Mouse (Mus musculus): ENCODE results near the gene Fitm1.
A peak's percentile ranks its signal among the peaks of the same experiment; 100 is the strongest.

Gene Fitm1

GRCm38 (mm10) chr14:55575302-55575701 is at the start of gene Fitm1:
TSS of gene Fitm1 (plus strand) at chr14:55575617.
- no peak for DNase-seq

GRCm38 (mm10) chr14:55526674-55527073 is 48.7 kb upstream of the Fitm1 start:
- DNase-seq, result no peak

DNA sequence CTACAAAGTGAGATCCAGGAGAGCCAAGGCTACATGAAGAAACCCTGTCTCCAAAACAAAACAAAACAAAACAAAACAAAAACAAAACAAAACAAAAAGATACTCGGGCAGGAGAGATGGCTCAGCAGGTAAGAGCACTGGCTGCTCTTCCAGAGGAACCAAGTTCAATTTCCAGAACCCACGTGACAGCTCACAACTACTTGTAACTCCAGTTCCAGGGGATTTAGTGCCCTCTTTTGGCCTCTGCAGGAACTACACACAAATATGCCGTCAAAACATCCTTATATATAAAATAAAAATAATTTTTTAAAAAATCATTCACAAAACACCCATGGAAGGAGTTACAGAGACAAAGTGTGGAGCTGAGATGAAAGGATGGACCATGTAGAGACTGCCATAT is 47.5 kb upstream of the Fitm1 start:
- DNase-seq, result peak; percentile 51

DNA sequence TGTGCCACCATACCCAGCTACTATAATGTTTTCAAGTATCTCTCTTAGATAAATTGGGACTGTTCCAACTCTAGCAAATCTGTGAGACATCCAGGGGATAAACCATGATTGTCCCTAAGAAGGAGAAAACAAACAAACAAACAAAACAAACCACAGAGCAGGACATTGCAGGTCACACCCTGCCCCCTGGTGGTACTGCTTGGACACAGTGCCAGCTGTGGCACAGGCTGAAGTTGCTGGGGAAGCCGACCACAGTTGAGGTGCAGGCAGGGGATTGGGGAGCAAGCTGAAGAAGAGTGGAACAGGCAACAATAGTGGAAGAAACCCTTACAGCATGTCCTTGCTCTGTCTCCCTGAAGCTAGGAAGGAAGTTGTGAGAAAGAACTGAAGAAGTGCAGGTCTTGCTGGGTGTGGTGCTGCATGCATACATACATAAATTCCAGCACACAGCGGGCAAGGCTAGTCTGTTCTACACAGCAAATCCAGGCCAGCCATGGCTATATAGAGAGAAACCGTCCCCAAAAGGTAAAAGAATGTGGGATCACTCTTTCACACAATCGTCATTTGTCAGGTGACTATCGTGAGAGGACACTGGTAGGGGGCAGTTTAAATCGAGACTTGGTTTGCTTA is 39.2 kb upstream of the Fitm1 start:
- peak; percentile 66 for DNase-seq

GRCm38 (mm10) chr14:55540067-55540786 is 35.2 kb upstream of the Fitm1 start, which contains the start of gene Pck2:
TSS of gene Pck2 (plus strand) at chr14:55540266.
- DNase-seq, result peak; percentile 96

DNA sequence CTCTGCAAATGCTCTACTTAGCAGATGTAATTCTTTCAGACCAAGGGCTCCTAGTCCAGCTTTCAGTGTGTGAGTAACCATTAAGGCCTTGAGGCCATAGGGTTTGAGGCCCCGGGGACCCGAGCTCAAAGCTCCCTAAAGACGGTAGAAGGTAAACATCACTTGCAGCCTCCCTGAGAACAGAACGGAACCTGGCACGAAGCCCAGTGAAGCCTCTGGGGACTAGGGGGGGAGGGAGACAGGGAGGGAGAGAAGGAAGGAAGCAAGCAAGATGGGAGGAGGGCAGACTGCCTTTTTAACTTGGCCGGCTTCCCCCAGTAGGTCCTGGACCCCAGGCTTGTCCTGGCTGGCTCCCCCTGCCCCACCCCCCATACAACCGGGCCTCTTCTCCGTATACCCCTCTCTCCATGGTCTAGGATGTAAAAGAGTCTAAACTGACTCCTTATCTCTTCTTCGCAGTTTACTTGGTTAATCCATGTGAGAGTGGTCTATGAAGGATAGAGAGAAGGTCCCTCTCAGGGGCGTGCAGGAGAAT is 34.6 kb upstream of the Fitm1 start:
- peak; percentile 93 for DNase-seq

- DNase-seq, result no peak
Measured at GRCm38 (mm10) chr14:55542268-55542667, 33.1 kb upstream of the Fitm1 start.

GRCm38 (mm10) chr14:55544334-55544733 is 31.1 kb upstream of the Fitm1 start:
- no peak for DNase-seq

DNA sequence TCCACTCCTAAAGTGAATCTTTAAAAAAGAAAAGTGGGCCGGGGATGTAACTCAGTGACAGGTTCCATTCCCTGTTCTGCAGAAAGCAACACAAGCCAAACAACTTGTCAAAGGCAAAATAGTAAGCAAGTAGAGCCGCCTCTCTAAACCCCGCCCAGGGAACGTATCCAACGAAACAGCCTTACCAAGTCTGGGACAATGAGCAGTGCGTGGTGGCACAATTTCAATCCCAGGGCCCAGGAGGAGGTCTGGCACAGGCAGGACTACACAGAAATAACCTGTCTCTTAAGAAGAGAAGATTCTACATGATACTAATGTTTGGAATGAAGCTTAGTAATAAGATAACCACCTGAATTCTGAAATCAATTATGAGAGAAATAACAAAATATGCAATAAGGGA is 25.2 kb upstream of the Fitm1 start:
- no peak for DNase-seq

DNA sequence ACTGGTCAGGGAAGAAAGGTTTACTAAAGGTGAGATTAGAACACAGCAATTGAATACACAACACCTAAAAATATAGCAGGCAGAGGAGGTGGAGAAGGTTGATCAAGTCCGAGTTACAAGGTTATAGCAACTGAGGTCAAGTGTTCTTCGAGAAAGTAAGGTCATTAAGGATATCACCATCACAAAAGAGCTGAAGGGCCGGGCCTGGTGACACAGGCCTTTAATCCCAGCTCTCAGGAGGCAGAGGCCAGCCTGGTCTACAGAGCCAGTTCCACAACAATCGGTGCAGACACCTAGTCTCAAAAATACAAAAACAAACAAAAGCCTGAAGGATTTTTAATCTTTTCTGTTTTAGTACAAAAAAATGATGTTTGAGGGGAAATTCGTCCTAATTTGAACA is 24.1 kb upstream of the Fitm1 start:
- no peak for DNase-seq

DNA sequence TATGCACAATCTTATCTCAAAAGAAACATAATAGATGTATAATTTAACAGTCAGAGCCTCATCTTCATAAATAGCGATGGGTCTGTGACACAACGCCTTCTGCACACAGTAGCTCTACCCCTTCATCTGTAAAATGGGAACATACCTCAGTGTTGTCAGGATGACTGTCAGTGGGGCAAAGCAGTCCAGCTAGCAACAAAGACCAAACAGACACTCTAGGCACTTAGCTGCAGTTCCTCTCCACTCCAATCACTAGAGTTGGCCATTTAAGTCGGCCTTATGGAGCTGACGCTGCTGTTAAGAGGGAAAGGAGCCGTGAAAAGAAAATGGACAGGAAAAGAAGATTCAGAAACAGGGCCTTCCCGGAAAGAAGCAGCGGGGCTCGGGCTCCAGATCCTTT is 23.6 kb upstream of the Fitm1 start:
- no peak for DNase-seq

- no peak for DNase-seq
Measured at GRCm38 (mm10) chr14:55554635-55555034, 20.8 kb upstream of the Fitm1 start.

GRCm38 (mm10) chr14:55555788-55556187 is 19.6 kb upstream of the Fitm1 start:
- no peak for DNase-seq

DNA sequence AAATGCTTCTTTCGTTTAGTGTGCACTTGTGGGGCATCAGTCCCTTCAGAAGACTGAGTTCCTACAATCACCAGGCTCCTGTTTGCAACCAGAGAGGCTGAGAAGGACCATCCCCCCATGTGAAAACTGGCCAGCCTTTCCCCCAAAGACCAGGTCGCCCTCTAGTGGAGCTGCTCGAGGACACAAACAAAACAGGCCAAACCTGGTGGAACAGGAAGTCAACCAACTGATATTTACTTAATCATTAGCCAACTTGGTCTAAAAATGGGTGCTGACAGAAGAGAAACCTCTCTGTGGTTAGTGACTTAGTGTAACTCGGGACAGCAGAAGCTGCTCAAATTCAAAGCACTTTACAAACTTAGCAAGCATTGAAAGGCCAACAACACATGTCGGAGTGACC is 18.4 kb upstream of the Fitm1 start:
- peak; percentile 96 for DNase-seq

GRCm38 (mm10) chr14:55557587-55557986 is 17.8 kb upstream of the Fitm1 start:
- no peak for DNase-seq

DNA sequence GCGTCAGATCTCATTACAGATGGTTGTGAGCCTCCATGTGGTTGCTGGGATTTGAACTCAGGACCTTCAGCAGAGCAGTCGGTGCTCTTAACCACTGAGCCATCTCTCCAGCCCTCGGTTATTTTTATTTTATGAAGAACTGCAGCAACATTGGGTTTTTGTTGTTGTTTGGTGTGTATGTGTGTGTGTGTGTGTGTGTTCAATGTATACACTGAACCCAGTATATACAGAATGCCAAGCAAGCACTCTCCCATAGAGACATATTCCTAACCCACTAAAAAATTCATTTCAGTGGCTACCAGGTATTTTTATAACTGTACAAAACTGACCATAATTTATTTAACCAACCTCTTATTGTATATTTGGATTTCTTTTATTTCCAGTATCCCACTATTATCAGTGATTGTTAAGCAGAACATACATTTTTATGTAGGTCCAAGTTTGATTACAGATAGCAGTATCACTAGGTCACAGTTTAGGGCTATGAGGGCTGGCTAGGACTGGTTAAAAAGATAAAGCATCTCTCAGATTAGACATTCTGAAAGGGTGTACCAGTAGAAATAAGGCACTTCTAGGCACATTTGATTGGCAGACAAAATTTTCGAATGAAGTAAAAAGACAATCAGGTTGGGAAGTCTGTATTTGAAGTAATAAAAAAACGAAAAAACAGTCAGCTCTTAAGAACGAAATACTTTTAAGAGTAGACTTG is 16.5 kb upstream of the Fitm1 start:
- no peak for DNase-seq

GRCm38 (mm10) chr14:55559799-55560201 is 15.6 kb upstream of the Fitm1 start, which contains the start of gene Dcaf11:
TSS of gene Dcaf11 (plus strand) at chr14:55560006.
- DNase-seq, result peak; percentile 95

DNA sequence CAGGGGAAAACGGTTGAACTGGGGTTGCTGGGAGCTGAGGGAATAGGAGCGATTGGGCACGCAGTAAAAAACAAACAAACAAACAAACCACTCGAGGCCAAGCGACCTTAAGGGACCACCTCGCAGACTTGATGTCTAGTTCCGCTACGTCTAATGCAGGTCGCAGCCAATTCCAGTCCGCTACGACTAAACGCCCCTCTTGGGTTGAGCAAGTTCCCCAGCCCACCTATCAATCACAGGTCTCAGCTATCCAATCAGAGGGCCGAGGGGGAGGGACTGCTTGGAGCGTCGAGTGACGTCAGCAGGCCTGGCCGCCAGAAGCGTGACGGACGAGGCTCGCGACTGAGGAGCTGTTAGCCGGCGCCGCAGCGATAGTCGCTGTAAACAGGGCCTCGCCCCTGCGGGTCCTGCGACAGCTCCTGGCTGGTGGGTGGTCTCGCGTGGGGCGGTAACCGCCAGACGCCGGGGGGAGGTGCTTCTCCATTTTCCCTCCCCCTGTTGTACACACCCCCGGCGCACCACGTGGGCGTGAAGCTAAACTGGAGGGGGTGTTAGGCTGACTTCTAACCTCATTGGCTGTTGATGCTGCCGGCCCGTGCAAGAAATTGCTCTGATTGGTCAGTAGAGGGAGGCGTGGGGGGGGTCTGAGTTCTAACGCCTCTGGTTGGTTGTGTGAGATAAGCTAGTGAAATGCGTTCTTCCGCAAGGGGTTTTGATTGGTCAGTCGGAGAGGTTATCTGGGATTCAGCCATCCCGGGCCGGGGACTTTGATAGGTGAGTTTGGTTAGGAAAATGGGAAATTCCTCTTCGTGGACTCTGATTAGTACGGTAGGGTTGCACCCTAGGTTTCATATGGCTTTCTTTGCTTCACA is 15.0 kb upstream of the Fitm1 start, which contains the start of gene A730061H03Rik:
A730061H03Rik (minus strand) TSS at position 205 of the 872 bp plus-strand sequence.
- peak; percentile 99 for DNase-seq

DNA sequence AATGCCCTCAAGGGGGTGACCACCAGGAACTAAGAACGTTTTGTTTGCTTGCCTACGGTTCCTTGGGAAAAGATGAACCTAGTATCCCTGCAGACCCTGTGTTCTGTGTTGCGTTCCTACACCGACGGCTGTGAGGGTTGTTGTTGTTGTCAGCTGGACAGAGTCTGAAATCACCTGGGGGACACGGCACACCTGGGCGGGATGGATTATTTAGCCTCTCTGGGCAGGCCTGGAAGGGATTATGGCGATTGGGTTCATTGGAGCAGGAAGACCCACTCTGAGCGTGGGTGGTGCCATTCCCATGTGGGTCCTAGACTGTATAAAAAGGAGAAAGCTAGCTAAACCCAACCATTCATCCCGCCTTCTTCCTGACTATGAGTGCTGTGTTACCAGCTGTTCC is 13.6 kb upstream of the Fitm1 start:
- no peak for DNase-seq

DNA sequence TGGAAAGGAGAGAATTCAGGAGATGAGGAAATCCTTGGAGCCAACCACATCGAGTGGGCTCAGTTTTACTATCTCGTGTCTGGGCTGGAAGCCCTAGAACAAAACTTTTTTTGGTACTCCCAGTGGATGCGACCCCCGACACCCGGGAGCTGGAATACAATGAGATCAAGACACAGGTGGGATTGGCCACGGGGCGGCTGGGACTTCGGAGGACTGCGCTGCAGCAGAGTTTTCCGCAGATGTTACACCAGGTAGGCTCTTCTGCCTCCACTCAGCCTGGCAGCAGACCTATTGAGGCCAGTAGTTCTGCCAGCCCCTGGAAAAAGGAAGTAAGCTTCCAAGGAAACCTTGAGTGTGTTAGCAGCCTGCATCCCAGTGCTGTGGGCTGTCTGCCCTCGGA is 12.2 kb upstream of the Fitm1 start:
- DNase-seq, result no peak

- DNase-seq, result no peak
Measured at GRCm38 (mm10) chr14:55565748-55566147, 9.7 kb upstream of the Fitm1 start.

- no peak for DNase-seq
Measured at GRCm38 (mm10) chr14:55567496-55567895, 7.9 kb upstream of the Fitm1 start.

DNA sequence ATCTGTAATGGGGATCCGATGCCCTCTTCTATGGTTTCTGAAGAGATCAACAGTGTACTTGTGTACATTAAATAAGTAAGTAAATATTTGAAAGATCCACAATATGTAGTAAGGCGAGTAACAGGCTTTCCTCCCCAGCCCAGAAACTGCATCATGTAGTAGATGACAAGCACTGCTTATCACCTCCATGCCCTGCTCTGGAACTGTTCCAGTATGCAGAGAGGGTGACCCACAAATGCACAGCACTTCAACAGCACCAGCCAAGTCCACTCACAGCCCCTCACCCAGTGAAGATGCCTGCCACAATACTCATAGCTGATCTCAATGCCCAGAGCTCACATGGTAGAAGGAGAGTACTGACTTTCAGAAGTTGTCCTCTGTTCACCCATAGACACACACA is 4.8 kb upstream of the Fitm1 start:
- no peak for DNase-seq
